Mouse (Mus musculus) macrophage (primary cell): ENCODE results near the gene Nepro. TPM values are rescaled to one million over a fixed set of nuclear protein-coding genes. Genes with fewer than 3 reads are reported as not detected.

Experiments used
- H3K27ac ChIP-seq: fragments of 350-480 bp; formaldehyde crosslinking; 2 replicates; pipeline ENCODE4 v1.9.0; 2021
- H3K36me3 ChIP-seq: fragments of 350-480 bp; formaldehyde crosslinking; 2 replicates; pipeline ENCODE4 v1.9.0; 2021; ENCODE audit errors: inconsistent target
- H3K4me3 ChIP-seq: fragments of 350-480 bp; formaldehyde crosslinking; 2 replicates; pipeline ENCODE4 v1.9.0; 2021; ENCODE audit errors: inconsistent target
- H3K79me2 ChIP-seq: fragments of 350-480 bp; formaldehyde crosslinking; 2 replicates; pipeline ENCODE4 v1.9.0; 2021; ENCODE audit errors: inconsistent target
- WGBS: methylation state at CpG from one replicate; pipeline ENCODE4 v1.1.7; 2026; ENCODE audit warnings: inconsistent platforms; ENCODE audit not compliant: missing documents; 5-methylcytosine and 5-hydroxymethylcytosine counted together
- polyA plus RNA-seq: library from polyadenylated mRNA; stranded (reverse); fragments of 250-400 nt; gene quantifications from 3 replicates; pipeline ENCODE4 v1.2.4, GENCODE M21; 2018; ENCODE audit warnings: inconsistent platforms

Gene Nepro
- polyA plus RNA-seq, 1 experiment from 2014 or later: 7.6 TPM

- H3K79me2 ChIP-seq: peaks cover 83% of the 10 kb centered on the region
- peak overlapping the region; percentile 95 for H3K27ac ChIP-seq
- 25% methylated on average over 2 of the region's 2 CpGs for WGBS
- H3K36me3 ChIP-seq: no peaks in the 10 kb centered on the region
- H3K4me3 ChIP-seq: peak overlapping the region; percentile 87
Observed at GRCm38 (mm10) chr16:44767967-44768366, 43.9 kb downstream of the Nepro start.

- Histone ChIP-seq H3K79me2 (peaks cover 100% of the 10 kb centered on the region), H3K36me3 (no peaks in the 10 kb centered on the region), H3K27ac (no peak overlapping the region), H3K4me3 (no peak overlapping the region)
- WGBS: 25% methylated on average over 4 of the region's 6 CpGs
Observed at GRCm38 (mm10) chr16:44772577-44772976, 48.5 kb downstream of the Nepro start.

GRCm38 (mm10) chr16:44773673-44774072 lies 49.6 kb downstream of the Nepro start:
- H3K4me3 ChIP-seq: no peak overlapping the region
- peaks cover 94% of the 10 kb centered on the region for H3K79me2 ChIP-seq
- no peaks in the 10 kb centered on the region for H3K36me3 ChIP-seq
- peak overlapping the region; percentile 15; the same call in 1 of the 2 replicates for H3K27ac ChIP-seq
- WGBS: 48% methylated on average over 3 of the region's 3 CpGs

- WGBS: 98% methylated on average over 6 of the region's 6 CpGs
- Histone ChIP-seq H3K79me2 (peaks cover 89% of the 10 kb centered on the region), H3K36me3 (no peaks in the 10 kb centered on the region), H3K4me3 (no peak overlapping the region), H3K27ac (no peak overlapping the region)
Observed at GRCm38 (mm10) chr16:44774201-44774600, 50.1 kb downstream of the Nepro start.

- H3K27ac ChIP-seq: peak overlapping the region; percentile 97
- 1% methylated on average over 17 of the region's 17 CpGs for WGBS
Observed at GRCm38 (mm10) chr16:44778538-44779147, 54.5 kb downstream of the Nepro start.

GRCm38 (mm10) chr16:44779494-44779893 lies 55.4 kb downstream of the Nepro start:
- Histone ChIP-seq H3K36me3 (no peaks in the 10 kb centered on the region), H3K79me2 (peaks cover 89% of the 10 kb centered on the region), H3K27ac (peak overlapping the region; percentile 97), H3K4me3 (0 out of 2 replicates have a peak overlapping the region, but pooled peaks have one; percentile 16)
- WGBS: 56% methylated on average over 3 of the region's 5 CpGs

More at GRCm38 (mm10) chr16:44778538-44779147, 54.5 kb downstream of the Nepro start:
- Histone ChIP-seq H3K79me2 (peaks cover 89% of the 10 kb centered on the region), H3K36me3 (no peaks in the 10 kb centered on the region), H3K4me3 (peak overlapping the region; percentile 16; the same call in 1 of the 2 replicates)

GRCm38 (mm10) chr16:44780751-44781150 lies 56.6 kb downstream of the Nepro start:
- H3K4me3 ChIP-seq: no peak overlapping the region
- peaks cover 89% of the 10 kb centered on the region for H3K79me2 ChIP-seq
- WGBS: 88% methylated on average over 4 of the region's 4 CpGs
- H3K27ac ChIP-seq: no peak overlapping the region
- H3K36me3 ChIP-seq: no peaks in the 10 kb centered on the region

Other genes starting within 250 kb of the Nepro start
- 0.04 to 0.10 TPM (median 0.06 TPM) in 3 replicates for gene Boc, start 165.4 kb upstream of the Nepro start, polyA plus RNA-seq
- 23.0 to 34.3 TPM (median 27.6 TPM) in 3 replicates for gene Gtpbp8, start 22.1 kb downstream of the Nepro start, polyA plus RNA-seq
- 131 to 179 TPM (median 136 TPM) in 3 replicates for gene Cd200r1, start 41.4 kb downstream of the Nepro start, polyA plus RNA-seq
- 36.9 to 105 TPM (median 66.6 TPM) in 3 replicates for gene Cd200r4, start 87.4 kb downstream of the Nepro start, polyA plus RNA-seq
- gene Cd200r2, start 142.8 kb downstream of the Nepro start, polyA plus RNA-seq: 0.19 to 0.33 TPM in 2 of 3 replicates, not detected in the other
- 0.21 to 0.37 TPM in 2 of 3 replicates, not detected in the other for gene Cd200r3, start 219.4 kb downstream of the Nepro start, polyA plus RNA-seq